Mouse (Mus musculus): ENCODE data around the gene Nelfcd.

The Nelfcd gene

GRCm38 (mm10) chr2:174472818-174473549 is 57.4 kb downstream of the Nelfcd start, which contains the start of gene Prelid3b:
Prelid3b (minus strand) TSS chr2:174473081.
- peak; percentile 94 for DNase-seq (ENCODE audit: low read depth, low spot score)

GRCm38 (mm10) chr2:174473550-174473927 is 57.9 kb downstream of the Nelfcd start:
- no peak for DNase-seq (ENCODE audit: low read depth, low spot score)

Measured in brain, embryonic 18.5 days (tissue).